Mouse (Mus musculus): ENCODE results near the gene Slc5a10. TPM values are rescaled to one million over a fixed set of nuclear protein-coding genes. Genes with fewer than 3 reads are reported as not detected.
"Not testable (repeated sequence)": the region's sequence is repeated elsewhere in the genome, so short reads cannot be mapped to it uniquely, and the experiment has no call there.

Slc5a10 gene
- polyA plus RNA-seq, 1 experiment from 2014 or later, result not detected

DNA sequence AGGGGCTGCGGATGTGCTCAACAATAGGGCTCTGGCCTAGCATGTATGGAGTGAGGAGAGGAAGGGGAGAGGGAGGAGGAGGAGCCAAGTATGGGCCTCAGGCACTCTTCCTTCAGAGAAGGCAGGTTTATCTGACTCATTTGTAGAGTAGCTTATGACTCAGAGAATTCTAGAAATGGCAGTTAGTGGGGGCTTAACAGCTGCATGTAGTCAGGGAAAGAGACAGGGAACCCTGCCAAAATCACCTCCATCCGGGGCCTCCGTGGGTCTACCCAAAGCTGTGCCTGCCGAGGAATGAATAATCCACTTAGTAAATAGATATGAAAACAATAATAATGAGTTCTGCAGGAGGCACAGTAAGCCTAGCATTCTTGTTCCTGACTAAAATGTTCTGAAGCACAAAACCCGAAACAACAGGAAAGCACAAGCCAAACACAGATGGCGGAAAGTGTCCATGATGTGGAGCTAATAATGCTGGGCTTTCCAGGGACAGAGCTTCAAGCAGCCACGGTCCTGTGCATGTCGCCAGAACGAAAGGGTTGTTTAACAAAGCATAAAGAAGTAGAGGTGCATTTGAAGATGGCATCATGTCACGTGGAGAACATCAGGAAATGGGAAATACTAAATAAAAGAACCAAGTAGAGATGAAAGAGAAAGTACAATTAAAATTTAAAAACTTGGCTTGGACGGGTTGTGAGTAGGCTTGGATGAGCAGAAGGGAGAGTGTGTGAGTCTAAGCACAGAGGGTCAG, 75.9 kb downstream of the Slc5a10 start:
- H3K4me2 ChIP-seq (replicated peaks), result no peak overlapping the region
- no peaks in the 10 kb centered on the region for H3K36me3 ChIP-seq
- ATAC-seq (ENCODE audit: low FRiP score, low read depth), result no peak
- no peak overlapping the region for H3K27ac ChIP-seq (replicated peaks)
- no peak overlapping the region for H3K4me3 ChIP-seq
- H3K9ac ChIP-seq (replicated peaks), result 0 out of 2 replicates have a peak overlapping the region, but pooled peaks have one; percentile 28
- no peaks in the 10 kb centered on the region for H3K27me3 ChIP-seq
- no peaks in the 10 kb centered on the region for H3K4me1 ChIP-seq
- no peaks in the 10 kb centered on the region for H3K9me3 ChIP-seq
- 81% methylated on average over 11 of the region's 11 CpGs for WGBS

DNA sequence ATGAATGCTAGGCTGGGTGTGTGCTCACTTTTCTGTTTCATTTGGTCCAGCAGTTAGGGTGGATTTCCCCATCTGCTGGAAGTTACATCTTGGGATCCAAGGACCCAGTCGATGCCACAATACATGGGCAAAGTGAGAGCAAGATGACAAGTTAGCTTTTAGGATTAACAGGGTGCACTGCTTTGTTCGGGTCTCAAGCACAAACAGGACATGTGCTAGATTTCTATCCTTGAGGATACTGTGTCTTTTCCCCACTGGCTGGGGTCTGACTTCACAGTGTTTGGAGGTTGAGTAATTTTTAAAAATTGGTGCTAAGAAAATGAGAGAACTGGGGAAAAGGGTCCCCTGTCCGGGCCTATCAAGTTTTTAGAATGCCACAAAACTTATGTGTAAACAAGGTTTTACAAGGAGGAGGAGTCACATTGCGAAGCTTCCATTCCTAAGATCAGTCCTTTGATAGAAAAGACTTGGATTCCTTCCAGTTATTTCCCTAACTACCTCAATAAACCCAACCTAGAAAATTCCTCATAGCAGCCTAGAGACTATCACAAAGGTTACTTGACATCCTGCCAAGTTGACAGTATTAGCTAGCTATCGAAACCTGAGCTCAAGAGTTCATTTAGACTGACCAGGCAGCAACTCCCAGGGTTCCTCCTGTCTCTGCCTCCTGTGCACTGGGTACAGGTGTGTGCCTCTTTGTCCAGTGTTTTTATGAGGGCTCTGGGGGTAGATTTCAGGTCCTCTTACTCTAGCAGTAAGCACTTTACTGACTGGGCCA, 77.3 kb downstream of the Slc5a10 start:
- H3K9me3 ChIP-seq, result no peaks in the 10 kb centered on the region
- 81% methylated on average over 5 of the region's 5 CpGs for WGBS
- H3K9ac ChIP-seq (replicated peaks), result no peak overlapping the region
- no peaks in the 10 kb centered on the region for H3K27me3 ChIP-seq
- no peaks in the 10 kb centered on the region for H3K36me3 ChIP-seq
- H3K4me2 ChIP-seq (replicated peaks), result no peak overlapping the region
- no peak overlapping the region for H3K27ac ChIP-seq (replicated peaks)
- ATAC-seq (ENCODE audit: low FRiP score, low read depth), result no peak
- no peaks in the 10 kb centered on the region for H3K4me1 ChIP-seq
- no peak overlapping the region for H3K4me3 ChIP-seq

DNA sequence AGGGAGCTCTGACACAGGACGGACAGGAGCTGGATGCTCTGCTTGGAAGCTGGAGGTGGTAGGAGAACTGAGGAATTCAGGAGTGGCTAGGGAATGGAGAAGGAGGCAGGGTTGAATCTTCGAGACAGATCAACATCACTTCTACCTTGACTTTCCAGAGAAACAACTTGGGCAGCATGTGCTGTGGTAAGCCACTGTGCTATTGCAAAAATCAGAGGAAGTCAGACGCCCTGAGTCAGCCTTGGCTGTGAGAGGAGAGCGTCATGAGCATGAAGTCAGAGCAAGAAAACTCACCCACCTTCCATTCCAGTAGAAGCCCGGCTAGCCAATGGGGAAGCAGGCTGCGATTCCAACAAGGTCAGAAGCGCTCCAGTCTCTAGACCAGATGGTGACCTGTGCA, 78.5 kb downstream of the Slc5a10 start:
- 91% methylated on average over 7 of the region's 7 CpGs for WGBS
- Histone ChIP-seq H3K36me3 (no peaks in the 10 kb centered on the region), H3K4me3 (no peak overlapping the region), H3K27me3 (no peaks in the 10 kb centered on the region), H3K27ac (replicated peaks) (no peak overlapping the region), H3K4me1 (no peaks in the 10 kb centered on the region), H3K4me2 (replicated peaks) (no peak overlapping the region), H3K9ac (replicated peaks) (no peak overlapping the region), H3K9me3 (no peaks in the 10 kb centered on the region)
- ATAC-seq (ENCODE audit: low FRiP score, low read depth), result no peak

GRCm38 (mm10) chr11:61640585-61640984, 80.0 kb downstream of the Slc5a10 start:
- H3K4me1 ChIP-seq; H3K36me3 ChIP-seq; H3K27me3 ChIP-seq; H3K4me2 ChIP-seq (replicated peaks); H3K9ac ChIP-seq (replicated peaks); ATAC-seq (ENCODE audit: low FRiP score, low read depth); H3K4me3 ChIP-seq; H3K9me3 ChIP-seq; H3K27ac ChIP-seq (replicated peaks): not testable (repeated sequence)
- WGBS, result 82% methylated on average over 9 of the region's 9 CpGs

DNA sequence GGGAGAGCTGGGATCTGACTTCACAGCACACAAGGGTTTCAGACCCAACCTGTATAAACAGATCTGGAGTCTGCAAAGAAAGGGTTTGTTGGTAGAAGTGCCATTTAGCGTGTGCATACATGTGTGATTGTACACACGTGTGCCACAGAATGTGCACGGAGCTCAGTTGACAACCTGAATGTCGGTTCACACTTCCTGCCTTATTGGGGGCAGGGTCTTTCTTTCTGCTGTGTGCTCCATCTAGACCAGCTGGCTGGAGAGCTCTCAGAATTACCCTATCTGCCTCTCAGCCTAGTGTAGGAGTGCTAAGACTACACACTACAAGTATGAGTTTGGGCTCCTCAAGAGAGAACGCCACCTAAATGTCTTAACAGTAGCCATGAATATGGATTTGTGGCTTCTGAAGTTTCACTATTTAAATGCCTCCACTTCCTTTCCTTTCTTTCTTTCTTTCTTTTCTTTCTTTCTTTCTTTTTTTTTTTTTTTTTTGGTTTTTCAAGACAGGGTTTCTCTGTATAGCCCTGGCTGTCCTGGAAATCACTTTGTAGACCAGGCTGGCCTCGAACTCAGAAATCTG, 80.9 kb downstream of the Slc5a10 start:
- Histone ChIP-seq H3K36me3 (no peaks in the 10 kb centered on the region), H3K4me3 (no peak overlapping the region)

DNA sequence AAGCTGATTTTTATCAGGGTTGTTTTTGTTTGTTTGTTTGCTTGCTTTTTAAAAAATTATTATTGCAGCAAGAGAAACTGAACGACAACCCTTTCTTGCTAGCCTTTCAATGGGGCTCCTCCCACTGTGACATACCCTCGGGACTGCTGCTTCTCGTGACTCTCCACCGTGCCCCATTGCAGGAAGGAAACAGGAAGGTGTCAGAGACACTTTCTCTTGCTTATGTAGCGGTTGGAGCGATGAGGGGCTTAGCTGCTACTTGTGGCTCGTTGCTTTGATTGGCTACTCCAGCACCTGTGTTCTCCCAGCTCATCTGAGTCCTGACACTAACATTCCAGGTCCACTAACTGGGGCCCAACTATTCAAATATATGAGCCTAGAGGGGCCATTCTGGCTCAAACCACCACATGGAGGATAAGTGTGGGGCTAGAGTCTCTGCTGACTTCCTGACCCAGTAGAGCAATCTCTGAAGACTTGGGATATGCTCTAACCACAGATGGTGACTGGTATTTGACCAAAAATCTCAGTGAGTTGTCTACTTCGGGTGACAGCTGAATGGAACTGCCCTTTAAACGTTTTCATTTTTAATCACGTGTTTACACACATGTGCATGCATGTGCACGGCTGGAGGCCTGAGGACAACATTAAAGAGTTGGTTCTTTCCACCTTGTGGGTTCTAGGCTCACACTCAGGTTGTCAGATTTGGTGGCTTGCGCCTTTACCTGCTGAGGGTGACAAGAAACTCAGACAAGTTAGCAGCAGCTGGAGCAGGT, 81.7 kb downstream of the Slc5a10 start:
- ATAC-seq (ENCODE audit: low FRiP score, low read depth), result no peak
- Histone ChIP-seq H3K9me3 (no peaks in the 10 kb centered on the region), H3K4me3 (no peak overlapping the region), H3K27me3 (no peaks in the 10 kb centered on the region), H3K9ac (replicated peaks) (no peak overlapping the region), H3K27ac (replicated peaks) (no peak overlapping the region), H3K36me3 (no peaks in the 10 kb centered on the region), H3K4me1 (no peaks in the 10 kb centered on the region), H3K4me2 (replicated peaks) (no peak overlapping the region)
- WGBS, result 83% methylated on average over 12 of the region's 12 CpGs

More for the DNA sequence above, 80.9 kb downstream of the Slc5a10 start:
- H3K4me1 ChIP-seq, result no peaks in the 10 kb centered on the region
- H3K4me2 ChIP-seq (replicated peaks), result no peak overlapping the region
- no peak overlapping the region for H3K9ac ChIP-seq (replicated peaks)
- H3K27ac ChIP-seq (replicated peaks), result no peak overlapping the region
- no peaks in the 10 kb centered on the region for H3K9me3 ChIP-seq
- H3K27me3 ChIP-seq, result no peaks in the 10 kb centered on the region
- no peak for ATAC-seq (ENCODE audit: low FRiP score, low read depth)
- WGBS, result 96% methylated on average over 6 of the region's 6 CpGs

DNA sequence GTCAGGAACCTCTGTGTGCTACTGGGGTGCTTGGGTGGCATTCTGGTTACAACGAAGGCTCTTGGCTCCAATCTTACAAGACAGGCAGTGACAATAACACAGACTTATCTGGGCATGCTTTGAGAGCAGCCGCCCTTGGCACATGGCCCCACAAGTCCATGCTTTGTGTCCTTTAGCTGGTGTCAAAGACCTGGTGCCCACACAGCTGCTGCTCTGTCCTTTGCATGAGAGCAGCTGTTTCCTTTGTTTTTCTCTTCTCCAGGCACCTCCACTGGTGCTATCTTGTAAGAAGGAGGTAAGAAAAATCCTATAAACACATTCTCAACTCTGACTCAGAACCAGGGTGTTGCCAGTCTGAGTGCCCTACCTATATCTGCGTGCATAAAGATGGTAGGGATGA, 82.8 kb downstream of the Slc5a10 start:
- H3K27me3 ChIP-seq, result no peaks in the 10 kb centered on the region
- H3K27ac ChIP-seq (replicated peaks), result no peak overlapping the region
- H3K4me2 ChIP-seq (replicated peaks), result no peak overlapping the region
- H3K4me1 ChIP-seq, result no peaks in the 10 kb centered on the region
- H3K4me3 ChIP-seq, result no peak overlapping the region
- no peak overlapping the region for H3K9ac ChIP-seq (replicated peaks)
- 87% methylated on average over 3 of the region's 3 CpGs for WGBS
- no peaks in the 10 kb centered on the region for H3K9me3 ChIP-seq
- no peak for ATAC-seq (ENCODE audit: low FRiP score, low read depth)
- no peaks in the 10 kb centered on the region for H3K36me3 ChIP-seq

DNA sequence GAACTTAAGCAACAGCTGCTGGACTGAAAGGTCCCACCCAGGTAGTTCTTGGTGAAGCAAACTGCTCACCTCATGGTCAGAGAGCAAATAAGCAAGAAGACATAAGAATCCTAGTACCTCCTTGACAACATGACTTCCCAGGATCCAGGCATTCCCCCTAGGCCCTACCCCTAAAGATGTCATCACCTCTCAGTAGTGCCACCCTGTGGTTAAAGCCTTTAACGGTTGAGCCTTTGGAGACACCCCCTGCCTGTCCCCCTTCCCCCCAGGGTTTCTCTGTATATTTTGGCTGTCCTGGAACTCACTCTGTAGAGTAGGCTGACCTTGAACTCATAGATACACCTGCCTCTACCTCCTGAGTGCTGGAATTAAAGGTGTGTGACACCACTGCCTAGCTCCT, 83.2 kb downstream of the Slc5a10 start:
- Histone ChIP-seq H3K9me3 (no peaks in the 10 kb centered on the region), H3K36me3 (no peaks in the 10 kb centered on the region), H3K27me3 (no peaks in the 10 kb centered on the region), H3K4me2 (replicated peaks) (no peak overlapping the region), H3K9ac (replicated peaks) (no peak overlapping the region), H3K4me1 (no peaks in the 10 kb centered on the region), H3K4me3 (no peak overlapping the region), H3K27ac (replicated peaks) (no peak overlapping the region)
- no peak for ATAC-seq (ENCODE audit: low FRiP score, low read depth)
- WGBS, result 64% methylated on average over 1 of the region's 1 CpGs

DNA sequence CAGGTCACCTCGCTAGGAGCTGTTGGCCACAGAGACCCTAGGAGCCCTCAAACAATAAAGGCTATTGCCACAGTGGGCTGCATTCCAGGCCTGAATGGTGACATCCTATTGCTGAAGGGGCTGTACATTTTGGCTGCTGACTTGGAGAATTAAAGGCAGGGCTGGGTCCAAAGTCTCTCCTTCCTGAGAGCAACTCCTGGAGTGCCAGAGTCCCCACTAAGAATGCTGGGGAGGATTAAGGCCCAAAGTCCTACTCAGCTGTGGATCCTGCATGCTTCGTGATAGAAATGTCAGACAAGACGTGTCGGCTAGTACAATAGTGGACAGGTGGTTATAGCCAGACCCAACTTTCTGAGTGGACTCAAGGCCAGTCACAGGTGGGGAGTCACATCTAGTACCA, 84.3 kb downstream of the Slc5a10 start:
- not testable (repeated sequence) for H3K4me3 ChIP-seq; H3K36me3 ChIP-seq; H3K9me3 ChIP-seq; H3K4me2 ChIP-seq (replicated peaks); H3K4me1 ChIP-seq; H3K27me3 ChIP-seq; H3K9ac ChIP-seq (replicated peaks); H3K27ac ChIP-seq (replicated peaks); ATAC-seq (ENCODE audit: low FRiP score, low read depth)
- WGBS, result 91% methylated on average over 3 of the region's 4 CpGs

DNA sequence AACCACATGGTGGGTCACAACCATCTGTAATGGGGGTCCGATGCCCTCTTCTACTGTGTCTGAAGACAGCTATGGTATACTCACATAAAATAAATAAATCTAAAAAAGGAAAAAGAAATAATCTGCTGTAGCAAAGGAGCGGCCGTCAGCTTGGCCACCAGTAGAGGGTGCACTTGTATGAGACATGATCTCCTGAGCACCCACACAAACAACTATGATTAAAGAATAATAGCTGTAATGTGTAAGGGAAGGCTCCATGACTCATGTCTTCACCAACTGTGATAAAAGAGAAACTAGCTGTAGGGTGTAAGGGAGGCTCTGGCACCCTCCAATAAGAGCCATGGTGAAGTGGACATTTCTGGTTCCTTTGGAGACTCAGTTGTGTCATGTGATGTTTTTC, 91.0 kb downstream of the Slc5a10 start:
- H3K4me1 ChIP-seq, result no peaks in the 10 kb centered on the region
- no peak overlapping the region for H3K4me3 ChIP-seq
- no peaks in the 10 kb centered on the region for H3K9me3 ChIP-seq
- no peak overlapping the region for H3K27ac ChIP-seq (replicated peaks)
- no peaks in the 10 kb centered on the region for H3K27me3 ChIP-seq
- no peak overlapping the region for H3K4me2 ChIP-seq (replicated peaks)
- no peak overlapping the region for H3K9ac ChIP-seq (replicated peaks)
- WGBS, result 75% methylated on average over 3 of the region's 3 CpGs
- no peak for ATAC-seq (ENCODE audit: low FRiP score, low read depth)
- H3K36me3 ChIP-seq, result no peaks in the 10 kb centered on the region

DNA sequence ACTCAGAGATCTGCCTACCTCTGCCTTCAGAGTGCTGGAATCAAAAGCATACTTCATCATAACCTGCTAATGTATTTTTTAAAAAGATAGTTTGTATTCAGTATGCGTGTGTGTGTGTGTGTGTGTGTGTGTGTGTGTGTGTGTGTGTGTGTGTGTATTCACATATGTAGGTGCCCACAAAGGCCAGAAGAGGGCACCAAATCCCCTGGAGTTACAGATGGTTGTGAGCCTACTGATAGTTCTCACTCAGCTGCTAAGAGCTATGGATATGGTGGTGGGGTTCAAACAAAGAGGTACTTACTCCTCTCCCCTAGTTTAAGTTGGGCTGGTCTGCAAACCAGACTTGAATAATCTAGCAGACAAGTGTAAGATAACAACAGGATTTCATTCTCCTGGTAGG, 94.1 kb downstream of the Slc5a10 start:
- H3K4me3 ChIP-seq, result no peak overlapping the region
- no peak for ATAC-seq (ENCODE audit: low FRiP score, low read depth)
- no peaks in the 10 kb centered on the region for H3K9me3 ChIP-seq
- no peak overlapping the region for H3K9ac ChIP-seq (replicated peaks)
- no peaks in the 10 kb centered on the region for H3K27me3 ChIP-seq
- H3K27ac ChIP-seq (replicated peaks), result no peak overlapping the region
- H3K4me2 ChIP-seq (replicated peaks), result no peak overlapping the region
- no peaks in the 10 kb centered on the region for H3K4me1 ChIP-seq
- H3K36me3 ChIP-seq, result no peaks in the 10 kb centered on the region
- 90% methylated on average over 1 of the region's 1 CpGs for WGBS

GRCm38 (mm10) chr11:61625136-61625535, 95.5 kb downstream of the Slc5a10 start:
- WGBS, result 84% methylated on average over 7 of the region's 7 CpGs
- Histone ChIP-seq H3K9me3 (no peaks in the 10 kb centered on the region), H3K27ac (replicated peaks) (no peak overlapping the region), H3K4me2 (replicated peaks) (no peak overlapping the region), H3K4me3 (no peak overlapping the region), H3K4me1 (peaks cover 2% of the 10 kb centered on the region), H3K27me3 (no peaks in the 10 kb centered on the region), H3K36me3 (no peaks in the 10 kb centered on the region), H3K9ac (replicated peaks) (no peak overlapping the region)
- ATAC-seq (ENCODE audit: low FRiP score, low read depth), result no peak

All from midbrain, embryonic 12.5 days (tissue).